Mouse (Mus musculus) MEL (cell line): Measurements from ENCODE around the gene Mad2l1bp. TPM values are rescaled to one million over a fixed set of nuclear protein-coding genes. Genes with fewer than 3 reads are reported as not detected.
A peak's percentile ranks its signal among the peaks of the same experiment; 100 is the strongest.

Source experiments
- DNase-seq: peaks from one replicate; pipeline ENCODE4 v3.0.0; 2011; ENCODE audit warnings: low read depth, low spot score
- H3K27ac ChIP-seq: 2 replicates; pipeline ENCODE4 v1.5.1; 2012; ENCODE audit warnings: low read depth, mild to moderate bottlenecking, control low read depth, low read length, moderate library complexity; ENCODE audit not compliant: control insufficient read depth
- H3K27me3 ChIP-seq, 2 experiments: fragments of 150-350 bp in 1 of 2; sonication (generic) in 1 of 2; 2 replicates each; pipeline ENCODE4 v1.6.1; 2012; ENCODE audit warnings: low read length in 2 of 2, mild to moderate bottlenecking in 2 of 2, improper control_type of control experiment in 1 of 2, moderate library complexity in 1 of 2; ENCODE audit not compliant: insufficient read depth in 2 of 2, control insufficient read depth in 1 of 2
- H3K36me3 ChIP-seq, 2 experiments: 2 replicates each; pipeline ENCODE4 v1.6.1; 2012 to 2014; ENCODE audit warnings: low read length in 2 of 2, improper control_type of control experiment in 1 of 2, inconsistent platforms in 1 of 2, mild to moderate bottlenecking in 1 of 2; ENCODE audit not compliant: insufficient read depth in 2 of 2, control insufficient read depth in 1 of 2
- H3K4me1 ChIP-seq, 2 experiments: fragments of 150-350 bp in 1 of 2; sonication (generic) in 1 of 2; 2 replicates each; pipeline ENCODE4 v1.6.1; 2012; ENCODE audit warnings: low read length in 2 of 2, improper control_type of control experiment in 1 of 2, mild to moderate bottlenecking in 1 of 2; ENCODE audit not compliant: insufficient read depth in 2 of 2, control insufficient read depth in 1 of 2
- H3K4me3 ChIP-seq, 2 experiments: fragments of 150-350 bp in 1 of 2; sonication (generic) in 1 of 2; 2 replicates each; pipeline ENCODE4 v1.5.1; 2012; ENCODE audit warnings: low read depth in 2 of 2, low read length in 2 of 2, mild to moderate bottlenecking in 2 of 2, moderate library complexity in 2 of 2, control low read depth in 1 of 2, improper control_type of control experiment in 1 of 2; ENCODE audit not compliant: control insufficient read depth in 1 of 2, insufficient read depth in 1 of 2
- H3K79me2 ChIP-seq: 2 replicates; pipeline ENCODE4 v1.6.1; 2012; ENCODE audit warnings: mild to moderate bottlenecking, low read length, moderate library complexity; ENCODE audit not compliant: control insufficient read depth, poor library complexity, insufficient read depth
- H3K9ac ChIP-seq: 2 replicates; pipeline ENCODE4 v1.6.1; 2012; ENCODE audit warnings: low read depth, mild to moderate bottlenecking, control low read depth, low read length, moderate library complexity; ENCODE audit not compliant: control insufficient read depth, poor library complexity, severe bottlenecking
- H3K9me3 ChIP-seq: fragments of 150-350 bp; sonication (generic); replicated peaks from 2 replicates; pipeline ENCODE4 v1.6.1; 2012; ENCODE audit warnings: mild to moderate bottlenecking, low read length, improper control_type of control experiment, moderate library complexity; ENCODE audit not compliant: insufficient read depth
- BHLHE40 ChIP-seq: IDR thresholded peaks from 2 replicates; pipeline ENCODE4 v1.6.1; 2012; ENCODE audit warnings: low read depth, mild to moderate bottlenecking, inconsistent platforms, low read length, improper control_type of control experiment, borderline replicate concordance
- CHD1 ChIP-seq: IDR thresholded peaks from 2 replicates; pipeline ENCODE4 v1.6.1; 2012; ENCODE audit warnings: low read depth, mild to moderate bottlenecking, inconsistent platforms, low read length, improper control_type of control experiment
- CHD2 ChIP-seq: IDR thresholded peaks from 2 replicates; pipeline ENCODE4 v1.6.1; 2011; ENCODE audit warnings: low read length, improper control_type of control experiment
- E2F4 ChIP-seq: IDR thresholded peaks from 2 replicates; pipeline ENCODE4 v1.6.1; 2011; ENCODE audit warnings: low read depth, low read length, improper control_type of control experiment, borderline replicate concordance
- ELF1 ChIP-seq: IDR thresholded peaks from 2 replicates; pipeline ENCODE4 v1.6.1; 2014; ENCODE audit warnings: low read depth, mild to moderate bottlenecking, inconsistent platforms, low read length, improper control_type of control experiment, moderate library complexity
- EP300 ChIP-seq, 2 experiments: IDR thresholded peaks; 2 replicates each; pipeline ENCODE4 v1.6.1; 2011; ENCODE audit warnings: improper control_type of control experiment in 2 of 2, low read length in 2 of 2, low read depth in 1 of 2, mild to moderate bottlenecking in 1 of 2
- GABPA ChIP-seq: IDR thresholded peaks from 2 replicates; pipeline ENCODE4 v1.6.1; 2012; ENCODE audit warnings: low read depth, mild to moderate bottlenecking, inconsistent platforms, low read length, improper control_type of control experiment, moderate library complexity
- GATA1 ChIP-seq: IDR thresholded peaks from 2 replicates; pipeline ENCODE4 v1.6.1; 2011; ENCODE audit warnings: low read depth, low read length, improper control_type of control experiment
- HCFC1 ChIP-seq: IDR thresholded peaks from 2 replicates; pipeline ENCODE4 v1.6.1; 2012; ENCODE audit warnings: low read depth, mild to moderate bottlenecking, inconsistent platforms, low read length, improper control_type of control experiment, moderate library complexity
- JUND ChIP-seq: IDR thresholded peaks from 2 replicates; pipeline ENCODE4 v1.6.1; 2011; ENCODE audit warnings: low read depth, mild to moderate bottlenecking, improper control_type of control experiment, low read length
- KAT2A ChIP-seq: conservative IDR thresholded peaks from 2 replicates; pipeline ENCODE4 v1.6.1; 2012; ENCODE audit warnings: low read depth, low read length, improper control_type of control experiment, inconsistent platforms
- MAFK ChIP-seq: IDR thresholded peaks from 2 replicates; pipeline ENCODE4 v1.6.1; 2011; ENCODE audit warnings: low read depth, mild to moderate bottlenecking, low read length, improper control_type of control experiment, borderline replicate concordance
- MAX ChIP-seq: IDR thresholded peaks from 2 replicates; pipeline ENCODE4 v1.6.1; 2011; ENCODE audit warnings: low read length, improper control_type of control experiment
- MAZ ChIP-seq: IDR thresholded peaks from 2 replicates; pipeline ENCODE4 v1.6.1; 2012; ENCODE audit warnings: low read depth, mild to moderate bottlenecking, inconsistent platforms, low read length, improper control_type of control experiment
- MEF2A ChIP-seq: IDR thresholded peaks from 2 replicates; pipeline ENCODE4 v1.6.1; 2014; ENCODE audit warnings: low read depth, mild to moderate bottlenecking, inconsistent platforms, low read length, improper control_type of control experiment; ENCODE audit not compliant: poor library complexity, insufficient replicate concordance, severe bottlenecking; ENCODE audit errors: extremely low read depth
- MYB ChIP-seq: IDR thresholded peaks from 2 replicates; pipeline ENCODE4 v1.6.1; 2011; ENCODE audit warnings: mild to moderate bottlenecking, low read depth, low read length, improper control_type of control experiment
- MYC ChIP-seq: IDR thresholded peaks from 2 replicates; pipeline ENCODE4 v1.6.1; 2011; ENCODE audit warnings: low read depth, mild to moderate bottlenecking, low read length, improper control_type of control experiment, moderate library complexity
- NELFE ChIP-seq: IDR thresholded peaks from 2 replicates; pipeline ENCODE4 v1.6.1; 2011; ENCODE audit warnings: low read depth, low read length, improper control_type of control experiment
- NRF1 ChIP-seq: IDR thresholded peaks from 2 replicates; pipeline ENCODE4 v1.6.1; 2014; ENCODE audit warnings: low read depth, mild to moderate bottlenecking, inconsistent platforms, low read length, improper control_type of control experiment, moderate library complexity; ENCODE audit not compliant: poor library complexity, insufficient read depth, severe bottlenecking
- POLR2A ChIP-seq, 2 experiments: IDR thresholded peaks; 2 replicates each; pipeline ENCODE4 v1.6.1; 2011 to 2012; ENCODE audit warnings: low read length in 2 of 2, mild to moderate bottlenecking in 2 of 2, control low read depth in 1 of 2, improper control_type of control experiment in 1 of 2, low read depth in 1 of 2, moderate library complexity in 1 of 2; ENCODE audit not compliant: control insufficient read depth in 1 of 2, insufficient read depth in 1 of 2, poor library complexity in 1 of 2
- POLR2AphosphoS5 ChIP-seq: IDR thresholded peaks from 2 replicates; pipeline ENCODE4 v1.6.1; 2012; ENCODE audit warnings: low read depth, borderline replicate concordance, mild to moderate bottlenecking, inconsistent platforms, low read length, moderate library complexity, mixed read lengths
- RCOR1 ChIP-seq: IDR thresholded peaks from 2 replicates; pipeline ENCODE4 v1.6.1; 2012; ENCODE audit warnings: low read depth, mild to moderate bottlenecking, inconsistent platforms, low read length, improper control_type of control experiment
- SIN3A ChIP-seq: IDR thresholded peaks from 2 replicates; pipeline ENCODE4 v1.6.1; 2012; ENCODE audit warnings: low read length, improper control_type of control experiment, inconsistent platforms
- TAL1 ChIP-seq: IDR thresholded peaks from 2 replicates; pipeline ENCODE4 v1.6.1; 2012; ENCODE audit warnings: mild to moderate bottlenecking, inconsistent platforms, low read length, moderate library complexity, mixed read lengths
- TBP ChIP-seq: IDR thresholded peaks from 2 replicates; pipeline ENCODE4 v1.8.0; 2011; ENCODE audit warnings: low read depth, low read length, improper control_type of control experiment
- TCF12 ChIP-seq: IDR thresholded peaks from 2 replicates; pipeline ENCODE4 v1.6.1; 2014; ENCODE audit warnings: low read depth, mild to moderate bottlenecking, inconsistent platforms, low read length, improper control_type of control experiment, moderate library complexity
- USF1 ChIP-seq: IDR thresholded peaks from 2 replicates; pipeline ENCODE4 v1.6.1; 2014; ENCODE audit warnings: low read depth, mild to moderate bottlenecking, inconsistent platforms, low read length, improper control_type of control experiment, moderate library complexity
- USF2 ChIP-seq, 2 experiments: IDR thresholded peaks; 2 replicates each; pipeline ENCODE4 v1.6.1; 2011 to 2012; ENCODE audit warnings: improper control_type of control experiment in 2 of 2, low read length in 2 of 2, borderline replicate concordance in 1 of 2, inconsistent platforms in 1 of 2, low read depth in 1 of 2, mild to moderate bottlenecking in 1 of 2; ENCODE audit not compliant: insufficient read depth in 1 of 2
- ZC3H11A ChIP-seq: IDR thresholded peaks from 2 replicates; pipeline ENCODE4 v1.6.1; 2012; ENCODE audit warnings: low read depth, mild to moderate bottlenecking, inconsistent platforms, low read length, improper control_type of control experiment
- ZKSCAN1 ChIP-seq: IDR thresholded peaks from 2 replicates; pipeline ENCODE4 v1.6.1; 2012; ENCODE audit warnings: low read depth, mild to moderate bottlenecking, inconsistent platforms, low read length, improper control_type of control experiment, moderate library complexity
- ZMIZ1 ChIP-seq: IDR thresholded peaks from 2 replicates; pipeline ENCODE4 v1.6.1; 2012; ENCODE audit warnings: low read depth, mild to moderate bottlenecking, inconsistent platforms, low read length, improper control_type of control experiment, moderate library complexity
- polyA plus RNA-seq, 2 experiments: library from polyadenylated mRNA; stranded (reverse) in 1 of 2; unstranded in 1 of 2; fragments of >175 nt in 1 of 2; fragments of >200 nt in 1 of 2; gene quantifications; 2 replicates each; pipeline versions ENCODE4 v1.2.1 to v1.2.4; 2012; ENCODE audit warnings: low replicate concordance in 2 of 2, low read depth in 1 of 2; ENCODE audit not compliant: insufficient read length in 2 of 2, insufficient read depth in 1 of 2, missing spikeins in 1 of 2
- total RNA-seq: library from RNA; depleted of rRNA; stranded (reverse); fragments of 300-350 nt; gene quantifications from 2 replicates; pipeline ENCODE4 v1.2.3, GENCODE M21; 2012

Mad2l1bp gene
- total and polyA plus RNA-seq, 3 experiments: 14.1 to 23.1 TPM; not detected in 1

DNA sequence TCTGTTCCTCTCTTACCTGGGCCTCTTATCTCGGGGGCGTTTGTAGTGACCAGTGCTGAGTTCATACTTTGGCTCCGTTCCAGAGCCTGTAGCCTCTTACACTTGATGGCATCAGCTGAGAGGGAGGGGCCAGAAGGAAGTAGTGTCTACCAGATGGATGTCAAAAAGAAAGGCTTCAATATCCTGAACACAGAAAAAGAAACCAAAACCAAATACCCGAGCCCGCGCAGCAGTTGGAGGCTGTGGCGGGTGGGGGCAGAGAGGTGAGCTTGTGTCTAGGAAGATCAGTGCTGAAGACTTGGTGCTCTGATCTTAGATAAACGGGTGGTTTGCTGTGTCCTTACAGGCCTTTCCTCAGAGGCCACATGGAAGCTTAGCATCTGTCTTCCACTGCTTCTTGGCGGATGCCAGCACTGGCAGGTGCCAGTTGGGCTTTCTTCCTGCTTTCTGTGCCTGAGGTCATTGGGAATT is 9.6 kb upstream of the Mad2l1bp start (continued):
- TF ChIP-seq USF2 (IDR thresholded peaks at IDR 0.05; ENCODE audit: borderline replicate concordance in 1 of 2, insufficient read depth in 1 of 2, low read depth in 1 of 2, low read length in 2 of 2) (no peak), GABPA (no peak), MAZ (peak; percentile 59; the same call in 1 of the 2 replicates), BHLHE40 (no peak), KAT2A (peak; percentile 7; the same call in 1 of the 2 replicates), HCFC1 (no peak), MYC (no peak), JUND (no peak), SIN3A (peak; percentile 85), ZC3H11A (no peak), CHD1 (no peak), CHD2 (no peak), RCOR1 (no peak), GATA1 (0 out of 2 replicates have a peak, but pooled peaks have one; percentile 28), POLR2A (IDR thresholded peaks at IDR 0.05; ENCODE audit: control insufficient read depth in 1 of 2, insufficient read depth in 1 of 2, low read depth in 1 of 2, low read length in 2 of 2, poor library complexity in 1 of 2) (no peak), TBP (peak; percentile 8; the same call in 1 of the 2 replicates), TAL1 (no peak), POLR2AphosphoS5 (no peak), NELFE (no peak), MYB (no peak)

DNA sequence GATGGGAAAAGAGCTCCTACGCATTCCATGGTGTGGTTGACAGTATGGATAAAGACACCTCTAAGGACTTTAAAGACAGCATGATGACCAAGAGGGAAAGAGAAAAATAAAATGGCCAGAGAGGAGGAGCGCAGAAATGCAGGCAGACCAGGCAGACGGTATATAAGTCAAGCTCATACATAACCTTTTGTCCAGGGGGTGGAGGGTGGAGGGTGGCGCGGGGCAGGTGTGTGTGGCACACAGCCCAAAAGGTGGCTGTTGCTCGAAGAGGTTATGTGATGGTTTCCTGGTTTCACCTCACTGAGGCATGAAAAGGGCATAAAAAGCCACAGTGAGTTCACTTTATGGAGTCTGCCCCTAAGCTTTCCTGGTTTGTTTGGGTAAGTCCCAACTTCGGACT is 9.2 kb upstream of the Mad2l1bp start:
- peaks cover 18 to 30% of the 10 kb centered on the region in 2 experiments; a peak in 3 of 4 replicates for H3K4me1 ChIP-seq
- peak overlapping the region; percentile 44 to 84 for H3K4me3 ChIP-seq
- TF ChIP-seq CHD1 (no peak), MAX (no peak), ZKSCAN1 (no peak), E2F4 (no peak), MEF2A (no peak), KAT2A (no peak), TCF12 (no peak), NRF1 (no peak), ZMIZ1 (no peak), USF1 (no peak), MAFK (no peak), MYB (no peak), ELF1 (no peak), EP300 (IDR thresholded peaks at IDR 0.05; ENCODE audit: low read depth in 1 of 2, low read length in 2 of 2) (no peak), CHD2 (no peak), NELFE (no peak)
- DNase-seq: no peak
- H3K79me2 ChIP-seq: peaks cover 9% of the 10 kb centered on the region
- peaks cover 0 to 20% of the 10 kb centered on the region in 2 experiments; a peak in 3 of 4 replicates for H3K36me3 ChIP-seq
- H3K9ac ChIP-seq: peak overlapping the region; percentile 57
- no peaks in the 10 kb centered on the region for H3K27me3 ChIP-seq
- H3K9me3 ChIP-seq: no peaks in the 10 kb centered on the region
- H3K27ac ChIP-seq: peak overlapping the region; percentile 76
